Mouse (Mus musculus) cerebellum, adult 2 months (tissue): ENCODE measurements around the gene Hsd17b1.
A peak's percentile ranks its signal among the peaks of the same experiment; 100 is the strongest.

ENCODE experiments used
- CTCF ChIP-seq: fragments of 200-500 bp; IDR thresholded peaks from 2 replicates; pipeline ENCODE4 v1.5.1; 2011; ENCODE audit warnings: low read depth, mild to moderate bottlenecking, control low read depth, low read length, moderate library complexity, borderline replicate concordance; ENCODE audit not compliant: insufficient read depth
- POLR2A ChIP-seq: fragments of 200-500 bp; IDR thresholded peaks from 2 replicates; pipeline ENCODE4 v1.6.1; 2011; ENCODE audit warnings: low read length, control low read depth, borderline replicate concordance; ENCODE audit not compliant: insufficient read depth

DNA sequence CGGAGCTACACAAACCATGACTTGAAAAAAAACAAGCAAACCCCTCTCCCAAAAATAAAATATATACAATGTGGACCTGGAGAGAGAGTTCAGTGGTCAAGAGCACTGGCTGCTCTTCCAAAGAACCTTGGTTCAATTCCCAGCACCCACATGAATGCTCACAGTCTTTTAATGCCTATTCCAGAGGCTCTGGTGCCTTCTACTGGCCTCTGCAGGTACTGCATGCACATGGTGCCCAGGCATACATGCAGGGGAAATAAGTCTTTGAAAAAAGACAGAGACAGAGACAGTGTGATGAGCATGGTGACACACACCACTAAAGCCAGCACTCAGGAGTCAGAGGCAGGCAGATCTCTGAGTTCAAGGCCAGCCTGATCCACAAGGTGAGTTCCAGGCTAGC is 24.2 kb upstream of the Hsd17b1 start:
- TF ChIP-seq CTCF = peak; percentile 34; the same call in 1 of the 2 replicates
- TF ChIP-seq POLR2A = no peak
